Mouse (Mus musculus): ENCODE measurements around the gene Cryzl1.

DNA sequence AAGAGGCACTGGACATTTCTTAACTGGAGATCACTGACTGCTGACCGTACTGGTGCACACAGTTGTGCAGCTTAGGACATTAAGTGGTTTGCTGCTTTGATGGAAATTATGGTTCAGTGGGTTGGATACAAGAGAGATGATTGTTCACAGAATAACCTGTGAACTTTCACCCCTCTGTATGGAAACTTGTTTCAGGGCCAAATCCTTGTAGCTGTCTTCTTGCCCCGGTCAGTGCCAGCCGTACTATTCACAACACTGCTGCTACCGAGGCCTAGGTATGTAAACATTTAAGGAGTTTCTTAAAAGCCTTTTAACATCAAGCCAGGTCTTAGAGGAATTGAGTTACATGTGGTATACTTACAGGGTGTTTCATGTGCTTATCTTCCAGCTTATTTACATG, 54.3 kb downstream of the Cryzl1 start:
- TF ChIP-seq CTCF (IDR thresholded peaks at IDR 0.05; ENCODE audit: low read depth), result no peak
- no peak for TF ChIP-seq EP300 (IDR thresholded peaks at IDR 0.05; ENCODE audit: low read depth)

Measured in heart, postnatal 0 days (tissue).